Comparison of ENCODE assay signal across 23 mouse cellular contexts in the genomic region with DNA sequence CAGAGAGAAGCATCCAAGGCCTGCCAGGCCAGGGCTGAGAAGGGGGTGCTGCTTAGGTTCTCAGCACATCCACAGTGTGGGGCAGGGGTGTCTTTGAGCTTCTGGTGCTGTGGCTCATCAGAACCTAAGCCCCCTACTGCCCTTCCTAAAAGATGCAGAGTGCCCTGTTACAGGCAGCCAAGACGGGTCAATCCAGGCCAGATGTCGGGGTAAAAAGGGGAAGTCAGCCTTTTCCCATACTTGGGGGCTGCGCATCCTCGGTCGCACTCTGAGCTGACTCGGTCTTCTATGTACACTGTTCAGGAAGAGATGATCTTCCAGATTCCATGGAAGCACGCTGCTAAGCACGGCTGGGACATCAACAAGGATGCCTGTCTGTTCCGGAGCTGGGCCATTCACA. TPM values are rescaled to one million over a fixed set of nuclear protein-coding genes. Genes with fewer than 3 reads are reported as not detected.
A peak's percentile ranks its signal among the peaks of the same experiment; 100 is the strongest.
DNase-seq lines count a peak whose midpoint lies in the region; ATAC-seq lines count a peak whose summit lies in the region.
"Had no signal": no experiment of that assay in that cellular context is flagged by ENCODE, and none has a peak within 500 bp of the region (broad histone marks: within the 10 kb centered on the region; RNA-seq: fewer than 3 reads in every experiment).

No protein-coding gene starts in this region.

- peaks cover 64% of the 10 kb centered on the region for H3K4me1 ChIP-seq in megakaryocyte, embryonic 14.5 days

- H3K4me3 ChIP-seq in megakaryocyte, embryonic 14.5 days (replicated peaks): peak overlapping the region; percentile 67
- H3K4me3 ChIP-seq: embryonic facial prominence, embryonic 15.5 days; forebrain, embryonic 12.5 days; hindbrain, embryonic 12.5 days; layer of hippocampus, adult 2 months; left cerebral cortex, adult 2 months; limb, embryonic 12.5 days had no signal

- no peak for ATAC-seq in megakaryocyte, adult 5-6 weeks (ENCODE audit: poor library complexity, severe bottlenecking)
- ATAC-seq in granulocyte monocyte progenitor cell, adult 5-6 weeks (replicated peaks; ENCODE audit: poor library complexity, severe bottlenecking): peak; percentile 36
- ATAC-seq in megakaryocyte progenitor cell, adult 5-6 weeks (replicated peaks; ENCODE audit: poor library complexity): peak; percentile 27

- peak; percentile 94 for DNase-seq in heart, adult 11 months
- no peak for DNase-seq in heart, adult 8-10 months (ENCODE audit: low spot score)
- no peak for DNase-seq in layer of hippocampus, postnatal 36 days
- no peak for DNase-seq in yolk sac, embryonic 10.5 days (ENCODE audit: low spot score)
- DNase-seq: adrenal gland, postnatal 25 days; cerebellum, adult 9-10 months; embryo, embryonic 11 days; kidney, postnatal 10 days; lung, embryonic 14.5 days had no signal

- H3K27me3 ChIP-seq in megakaryocyte, embryonic 14.5 days (replicated peaks): no peaks in the 10 kb centered on the region
- H3K27me3 ChIP-seq: embryonic facial prominence, embryonic 15.5 days had no signal

- H3K36me3 ChIP-seq in megakaryocyte, embryonic 14.5 days (replicated peaks; ENCODE audit: low read length): peaks cover 60% of the 10 kb centered on the region
- H3K36me3 ChIP-seq: hindbrain, embryonic 12.5 days had no signal

- H3K9me3 ChIP-seq in megakaryocyte, embryonic 14.5 days: no peaks in the 10 kb centered on the region
- H3K9me3 ChIP-seq: embryonic facial prominence, embryonic 15.5 days; forebrain, embryonic 12.5 days; hindbrain, embryonic 12.5 days; limb, embryonic 12.5 days had no signal

RNA-seq across cellular contexts. Expression of gene Gm17334, which starts 0.5 kb away (rescaled TPM):
- under 1 TPM; 0.40 to 0.60 (median 0.45) TPM for total RNA-seq in heart, adult 8-10 months (2022)
- not detected in 2 replicates for polyA plus RNA-seq in megakaryocyte, embryonic 14.5 days (2012; ENCODE audit: insufficient read depth, low replicate concordance)
- not detected in 2 replicates for total RNA-seq in megakaryocyte, adult 5-6 weeks (2015)
- not detected in 2 replicates for total RNA-seq in megakaryocyte, adult 5-6 weeks (2017)
- total RNA-seq in granulocyte monocyte progenitor cell, adult 5-6 weeks (2014; fragmentation: Nextera tagmentation): 2.5 and 4.8 TPM in 2 replicates
- not detected in 2 replicates for total RNA-seq in granulocyte monocyte progenitor cell, adult 5-6 weeks (2017)
- not detected in 2 replicates for total RNA-seq in megakaryocyte progenitor cell, adult 5-6 weeks (2015)
- total RNA-seq in megakaryocyte progenitor cell, adult 5-6 weeks (2017): 0.37 TPM in 1 of 2 replicates, not detected in the other
- total RNA-seq in layer of hippocampus, postnatal 36 days (2021): 1 to 10 TPM; 1.0 TPM
- total RNA-seq: midbrain, postnatal 0 days had no signal
- polyA plus RNA-seq: forebrain, embryonic 12.5 days; hindbrain, embryonic 12.5 days; midbrain, postnatal 0 days had no signal

RNA-seq across cellular contexts. Expression of gene Irf1, which starts 2.7 kb away (rescaled TPM):
- total RNA-seq in heart, adult 8-10 months (2022): 10 to 100 TPM; 15.7 to 20.1 (median 17.2) TPM
- polyA plus RNA-seq in megakaryocyte, embryonic 14.5 days (2012; ENCODE audit: insufficient read depth, low replicate concordance): 5.1 TPM in 1 of 2 replicates, not detected in the other
- 37.2 and 38.5 TPM in 2 replicates for total RNA-seq in megakaryocyte, adult 5-6 weeks (2015)
- 78.4 and 93.1 TPM in 2 replicates for total RNA-seq in megakaryocyte, adult 5-6 weeks (2017)
- 37.5 and 41.7 TPM in 2 replicates for total RNA-seq in granulocyte monocyte progenitor cell, adult 5-6 weeks (2014; fragmentation: Nextera tagmentation)
- total RNA-seq in granulocyte monocyte progenitor cell, adult 5-6 weeks (2017): 41.3 and 55.9 TPM in 2 replicates
- 25.0 and 29.8 TPM in 2 replicates for total RNA-seq in megakaryocyte progenitor cell, adult 5-6 weeks (2015)
- total RNA-seq in megakaryocyte progenitor cell, adult 5-6 weeks (2017): 32.9 and 46.8 TPM in 2 replicates
- total RNA-seq in layer of hippocampus, postnatal 36 days (2021): 1 to 10 TPM; 7.4 to 7.5 TPM

RNA-seq across cellular contexts. Expression of gene Il5, which starts 51.9 kb away (rescaled TPM):
- total RNA-seq in heart, adult 8-10 months (2022): under 1 TPM in 1 of 4 experiments, not detected in 3; 0.16 TPM
- not detected in 2 replicates for polyA plus RNA-seq in megakaryocyte, embryonic 14.5 days (2012; ENCODE audit: insufficient read depth, low replicate concordance)
- not detected in 2 replicates for total RNA-seq in megakaryocyte, adult 5-6 weeks (2015)
- total RNA-seq in megakaryocyte, adult 5-6 weeks (2017): not detected in 2 replicates
- not detected in 2 replicates for total RNA-seq in granulocyte monocyte progenitor cell, adult 5-6 weeks (2014; fragmentation: Nextera tagmentation)
- total RNA-seq in granulocyte monocyte progenitor cell, adult 5-6 weeks (2017): not detected in 2 replicates
- not detected in 2 replicates for total RNA-seq in megakaryocyte progenitor cell, adult 5-6 weeks (2015)
- not detected in 2 replicates for total RNA-seq in megakaryocyte progenitor cell, adult 5-6 weeks (2017)
- total RNA-seq in layer of hippocampus, postnatal 36 days (2021): not detected
- total RNA-seq: adrenal gland, postnatal 25 days; layer of hippocampus, adult 2 months; left cerebral cortex, adult 2 months; midbrain, postnatal 0 days had no signal
- polyA plus RNA-seq: embryonic facial prominence, embryonic 15.5 days; forebrain, embryonic 12.5 days; gonadal fat pad, adult 2 months; heart, embryonic 16.5 days; hindbrain, embryonic 12.5 days; intestine, embryonic 14.5 days; limb, embryonic 12.5 days; lung, embryonic 14.5 days had no signal
